Mouse (Mus musculus): ENCODE measurements around the gene Pramel1. TPM values are rescaled to one million over a fixed set of nuclear protein-coding genes. Genes with fewer than 3 reads are reported as not detected.
A peak's percentile ranks its signal among the peaks of the same experiment; 100 is the strongest.

The Pramel1 gene
- polyA plus RNA-seq, 1 experiment from 2014 or later = not detected

DNA sequence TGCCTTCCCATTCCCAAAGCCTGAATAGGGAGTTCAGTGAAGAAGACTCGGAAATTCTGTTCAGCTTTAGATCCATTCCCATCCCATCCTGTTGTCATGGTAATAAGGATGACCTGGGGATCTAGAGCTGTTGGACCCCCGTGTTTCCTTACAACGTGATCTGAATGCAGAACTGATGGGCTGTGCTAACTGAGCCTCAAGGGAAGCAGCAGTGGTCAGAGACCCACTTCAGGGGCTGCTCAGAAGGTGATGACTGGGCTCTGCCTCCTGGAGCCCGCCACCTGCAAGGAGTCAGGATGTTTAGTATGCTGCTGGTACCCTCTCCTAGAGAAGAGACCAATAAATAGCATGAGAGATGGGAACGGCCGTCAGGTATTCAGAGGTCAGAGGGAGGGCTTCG is 14.7 kb upstream of the Pramel1 start:
- peak; percentile 61 for DNase-seq
- Histone ChIP-seq H3K9me3 (ENCODE audit: control insufficient read depth, low read length) (no peaks in the 10 kb centered on the region), H3K4me3 (replicated peaks; ENCODE audit: low read depth, low read length) (no peak overlapping the region), H3K27ac (replicated peaks; ENCODE audit: low read depth, low read length) (peak overlapping the region; percentile 60), H3K9ac (replicated peaks; ENCODE audit: low read length) (peak overlapping the region; percentile 10; the same call in 1 of the 2 replicates), H3K27me3 (ENCODE audit: control insufficient read depth, insufficient read depth, low read length) (no peaks in the 10 kb centered on the region), H3K4me2 (ENCODE audit: low read length) (peak overlapping the region; percentile 36), H3K4me1 (ENCODE audit: control insufficient read depth, insufficient read depth, low read length) (peaks cover 17% of the 10 kb centered on the region), H3K36me3 (ENCODE audit: control insufficient read depth, insufficient read depth, low read length) (no peaks in the 10 kb centered on the region)
- peak; percentile 21; the same call in 1 of the 2 replicates for ATAC-seq (ENCODE audit: low FRiP score, low TSS enrichment)
- 17% methylated on average over 7 of the region's 7 CpGs for WGBS

- 12% methylated on average over 15 of the region's 15 CpGs for WGBS
- Histone ChIP-seq H3K4me2 (ENCODE audit: low read length) (peak overlapping the region; percentile 36), H3K9me3 (ENCODE audit: control insufficient read depth, low read length) (no peaks in the 10 kb centered on the region), H3K4me3 (replicated peaks; ENCODE audit: low read depth, low read length) (no peak overlapping the region), H3K36me3 (ENCODE audit: control insufficient read depth, insufficient read depth, low read length) (no peaks in the 10 kb centered on the region), H3K9ac (replicated peaks; ENCODE audit: low read length) (peak overlapping the region; percentile 10; the same call in 1 of the 2 replicates), H3K27ac (replicated peaks; ENCODE audit: low read depth, low read length) (peak overlapping the region; percentile 60), H3K27me3 (ENCODE audit: control insufficient read depth, insufficient read depth, low read length) (no peaks in the 10 kb centered on the region), H3K4me1 (ENCODE audit: control insufficient read depth, insufficient read depth, low read length) (peaks cover 17% of the 10 kb centered on the region)
- DNase-seq (peak; percentile 58), ATAC-seq (ENCODE audit: low FRiP score, low TSS enrichment) (peak; percentile 41)
Measured at GRCm38 (mm10) chr4:143379931-143380715, 14.1 kb upstream of the Pramel1 start.

DNA sequence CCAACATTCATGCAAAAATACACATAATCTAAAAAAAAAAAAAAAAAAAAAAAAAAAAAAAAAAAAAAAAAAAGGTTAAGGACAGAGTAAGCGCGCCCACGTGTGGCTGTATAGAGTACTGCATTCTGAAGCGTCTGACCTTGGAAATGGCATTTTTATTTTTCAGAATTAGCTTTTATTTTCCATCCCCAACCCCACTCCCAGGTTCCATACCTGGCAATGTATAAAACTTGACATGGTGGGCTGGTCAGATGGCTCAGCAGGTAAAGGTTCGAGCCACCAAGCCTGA is 13.6 kb upstream of the Pramel1 start:
- WGBS = 3% methylated on average over 5 of the region's 5 CpGs
- H3K27ac ChIP-seq (replicated peaks; ENCODE audit: low read depth, low read length) = no peak overlapping the region
- H3K4me2 ChIP-seq (ENCODE audit: low read length) = no peak overlapping the region
- DNase-seq = peak; percentile 82
- H3K9ac ChIP-seq (replicated peaks; ENCODE audit: low read length) = no peak overlapping the region
- H3K27me3 ChIP-seq (ENCODE audit: control insufficient read depth, insufficient read depth, low read length) = no peaks in the 10 kb centered on the region
- ATAC-seq (ENCODE audit: low FRiP score, low TSS enrichment) = no peak
- H3K9me3 ChIP-seq (ENCODE audit: control insufficient read depth, low read length) = no peaks in the 10 kb centered on the region
- no peaks in the 10 kb centered on the region for H3K36me3 ChIP-seq (ENCODE audit: control insufficient read depth, insufficient read depth, low read length)
- peaks cover 17% of the 10 kb centered on the region for H3K4me1 ChIP-seq (ENCODE audit: control insufficient read depth, insufficient read depth, low read length)
- no peak overlapping the region for H3K4me3 ChIP-seq (replicated peaks; ENCODE audit: low read depth, low read length)

- no peak for ATAC-seq (ENCODE audit: low FRiP score, low TSS enrichment)
- DNase-seq = peak; percentile 24
Measured at GRCm38 (mm10) chr4:143382163-143382562, 12.1 kb upstream of the Pramel1 start.

DNA sequence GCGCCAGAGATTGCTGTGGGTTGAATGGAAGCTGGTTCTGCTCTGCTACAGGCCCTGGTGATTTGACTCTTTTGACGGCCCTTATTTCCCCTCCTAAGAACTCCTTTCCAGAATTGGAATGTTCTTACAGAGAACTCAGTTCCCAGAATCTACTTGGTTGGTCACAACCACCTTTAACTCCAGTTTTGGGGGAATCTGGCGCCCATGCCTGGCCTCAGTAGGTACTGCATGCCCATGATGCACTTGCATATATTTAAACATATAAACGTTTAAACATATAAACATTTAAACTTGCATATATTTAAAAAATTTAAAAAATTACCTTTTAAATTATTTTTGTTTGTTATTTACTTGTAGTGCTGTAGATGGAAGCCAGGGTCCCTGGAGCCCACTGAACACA is 10.6 kb upstream of the Pramel1 start:
- WGBS = 43% methylated on average over 4 of the region's 4 CpGs
- ATAC-seq (ENCODE audit: low FRiP score, low TSS enrichment) = no peak
- H3K4me3 ChIP-seq (replicated peaks; ENCODE audit: low read depth, low read length) = no peak overlapping the region

More at GRCm38 (mm10) chr4:143382163-143382562, 12.1 kb upstream of the Pramel1 start:
- Histone ChIP-seq H3K4me2 (ENCODE audit: low read length) (no peak overlapping the region), H3K9me3 (ENCODE audit: control insufficient read depth, low read length) (no peaks in the 10 kb centered on the region), H3K4me1 (ENCODE audit: control insufficient read depth, insufficient read depth, low read length) (peaks cover 17% of the 10 kb centered on the region), H3K9ac (replicated peaks; ENCODE audit: low read length) (no peak overlapping the region), H3K36me3 (ENCODE audit: control insufficient read depth, insufficient read depth, low read length) (no peaks in the 10 kb centered on the region), H3K4me3 (replicated peaks; ENCODE audit: low read depth, low read length) (no peak overlapping the region), H3K27me3 (ENCODE audit: control insufficient read depth, insufficient read depth, low read length) (no peaks in the 10 kb centered on the region), H3K27ac (replicated peaks; ENCODE audit: low read depth, low read length) (no peak overlapping the region)
- WGBS = 46% methylated on average over 3 of the region's 3 CpGs

DNA sequence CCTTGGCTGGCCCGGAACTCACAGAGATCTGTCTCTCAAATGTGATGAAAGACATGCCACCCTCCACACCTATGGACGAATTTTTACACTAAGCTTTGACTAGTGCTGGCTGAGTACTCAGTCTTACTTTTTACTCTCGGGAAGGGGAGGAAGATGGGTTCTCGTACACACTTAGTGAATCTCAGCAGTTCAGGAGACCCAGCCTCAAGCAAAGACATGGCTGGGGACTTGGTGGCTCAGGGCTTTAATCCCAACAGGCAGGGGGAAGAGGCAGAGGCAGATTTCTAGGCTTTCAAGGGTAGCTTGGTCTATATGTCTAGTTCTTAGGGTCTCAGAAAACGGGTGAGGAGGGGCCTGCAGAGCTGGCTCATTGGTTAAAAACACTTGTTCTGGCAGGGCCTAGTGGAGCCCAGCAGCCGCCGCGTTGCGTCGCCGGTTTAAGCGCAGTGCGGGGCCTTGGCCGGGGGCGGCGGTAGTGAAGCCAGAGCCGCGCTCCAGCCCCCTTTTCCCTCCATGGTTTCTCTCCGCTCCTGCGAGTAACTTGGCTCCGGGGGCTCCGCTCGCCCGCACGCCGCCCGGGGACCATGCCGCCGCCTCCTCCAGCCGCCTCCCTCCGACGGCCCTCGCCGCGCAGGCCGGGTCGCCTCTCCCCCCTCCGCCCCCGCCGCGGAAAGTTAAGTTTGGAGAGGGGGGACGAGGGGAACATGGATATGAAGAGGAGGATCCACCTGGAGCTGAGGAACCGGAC is 5.1 kb upstream of the Pramel1 start:
- Histone ChIP-seq H3K27ac (replicated peaks; ENCODE audit: low read depth, low read length) (no peak overlapping the region), H3K27me3 (ENCODE audit: control insufficient read depth, insufficient read depth, low read length) (no peaks in the 10 kb centered on the region), H3K9me3 (ENCODE audit: control insufficient read depth, low read length) (peaks cover 3% of the 10 kb centered on the region; the same call in 1 of the 2 replicates), H3K9ac (replicated peaks; ENCODE audit: low read length) (no peak overlapping the region), H3K4me3 (replicated peaks; ENCODE audit: low read depth, low read length) (peak overlapping the region; percentile 30), H3K4me1 (ENCODE audit: control insufficient read depth, insufficient read depth, low read length) (no peaks in the 10 kb centered on the region), H3K36me3 (ENCODE audit: control insufficient read depth, insufficient read depth, low read length) (no peaks in the 10 kb centered on the region), H3K4me2 (ENCODE audit: low read length) (peak overlapping the region; percentile 51)
- ATAC-seq (ENCODE audit: low FRiP score, low TSS enrichment) (peak; percentile 79; the same call in 1 of the 2 replicates), DNase-seq (peak; percentile 81)
- WGBS = 7% methylated on average over 37 of the region's 43 CpGs

More for the DNA sequence above, 10.6 kb upstream of the Pramel1 start:
- no peak overlapping the region for H3K9ac ChIP-seq (replicated peaks; ENCODE audit: low read length)
- H3K36me3 ChIP-seq (ENCODE audit: control insufficient read depth, insufficient read depth, low read length) = no peaks in the 10 kb centered on the region
- H3K27ac ChIP-seq (replicated peaks; ENCODE audit: low read depth, low read length) = no peak overlapping the region
- H3K4me2 ChIP-seq (ENCODE audit: low read length) = no peak overlapping the region
- no peaks in the 10 kb centered on the region for H3K27me3 ChIP-seq (ENCODE audit: control insufficient read depth, insufficient read depth, low read length)
- H3K9me3 ChIP-seq (ENCODE audit: control insufficient read depth, low read length) = no peaks in the 10 kb centered on the region
- H3K4me1 ChIP-seq (ENCODE audit: control insufficient read depth, insufficient read depth, low read length) = peaks cover 17% of the 10 kb centered on the region
- DNase-seq = peak; percentile 45

DNA sequence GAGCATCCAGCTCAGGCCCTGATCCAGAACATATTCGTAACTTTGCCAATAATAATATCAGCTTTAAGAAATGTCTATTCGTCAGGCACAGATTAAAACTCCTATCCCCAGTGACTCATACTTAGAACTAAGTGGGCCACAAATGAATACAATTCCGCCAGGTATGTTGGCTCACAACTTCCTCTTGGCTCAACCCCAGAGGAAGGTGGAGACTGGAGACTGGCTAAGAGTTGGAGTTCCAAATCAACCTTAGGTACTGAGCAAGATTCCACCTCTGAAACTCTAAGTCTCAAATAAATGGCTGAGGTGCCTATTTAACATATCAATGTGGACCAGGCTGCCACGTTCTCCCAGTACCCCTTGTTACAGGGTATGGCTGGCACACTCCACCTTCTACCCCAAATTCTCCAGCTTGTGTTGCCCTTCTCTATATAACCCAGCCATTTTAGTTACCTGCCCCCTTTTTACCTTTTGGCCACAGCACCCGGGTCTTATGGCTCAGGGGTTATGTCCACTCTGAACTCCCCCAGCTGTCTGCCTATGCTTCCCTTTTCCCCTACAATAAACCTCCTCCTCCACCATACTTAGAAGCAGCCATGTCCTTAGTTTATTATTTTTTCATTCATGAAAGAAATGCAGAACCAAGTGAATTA is 17.5 kb downstream of the Pramel1 start:
- 72% methylated on average over 5 of the region's 5 CpGs for WGBS
- DNase-seq (peak; percentile 11), ATAC-seq (ENCODE audit: low FRiP score, low TSS enrichment) (peak; percentile 41; the same call in 1 of the 2 replicates)
- peaks cover 4% of the 10 kb centered on the region; the same call in 1 of the 2 replicates for H3K4me1 ChIP-seq (ENCODE audit: control insufficient read depth, insufficient read depth, low read length)
- peaks cover 6% of the 10 kb centered on the region; the same call in 1 of the 2 replicates for H3K9me3 ChIP-seq (ENCODE audit: control insufficient read depth, low read length)
- H3K27me3 ChIP-seq (ENCODE audit: control insufficient read depth, insufficient read depth, low read length) = no peaks in the 10 kb centered on the region
- peak overlapping the region; percentile 54 for H3K4me3 ChIP-seq (replicated peaks; ENCODE audit: low read depth, low read length)
- peak overlapping the region; percentile 58 for H3K4me2 ChIP-seq (ENCODE audit: low read length)
- peaks cover 24% of the 10 kb centered on the region for H3K36me3 ChIP-seq (ENCODE audit: control insufficient read depth, insufficient read depth, low read length)
- peak overlapping the region; percentile 49 for H3K9ac ChIP-seq (replicated peaks; ENCODE audit: low read length)
- H3K27ac ChIP-seq (replicated peaks; ENCODE audit: low read depth, low read length) = peak overlapping the region; percentile 89

DNA sequence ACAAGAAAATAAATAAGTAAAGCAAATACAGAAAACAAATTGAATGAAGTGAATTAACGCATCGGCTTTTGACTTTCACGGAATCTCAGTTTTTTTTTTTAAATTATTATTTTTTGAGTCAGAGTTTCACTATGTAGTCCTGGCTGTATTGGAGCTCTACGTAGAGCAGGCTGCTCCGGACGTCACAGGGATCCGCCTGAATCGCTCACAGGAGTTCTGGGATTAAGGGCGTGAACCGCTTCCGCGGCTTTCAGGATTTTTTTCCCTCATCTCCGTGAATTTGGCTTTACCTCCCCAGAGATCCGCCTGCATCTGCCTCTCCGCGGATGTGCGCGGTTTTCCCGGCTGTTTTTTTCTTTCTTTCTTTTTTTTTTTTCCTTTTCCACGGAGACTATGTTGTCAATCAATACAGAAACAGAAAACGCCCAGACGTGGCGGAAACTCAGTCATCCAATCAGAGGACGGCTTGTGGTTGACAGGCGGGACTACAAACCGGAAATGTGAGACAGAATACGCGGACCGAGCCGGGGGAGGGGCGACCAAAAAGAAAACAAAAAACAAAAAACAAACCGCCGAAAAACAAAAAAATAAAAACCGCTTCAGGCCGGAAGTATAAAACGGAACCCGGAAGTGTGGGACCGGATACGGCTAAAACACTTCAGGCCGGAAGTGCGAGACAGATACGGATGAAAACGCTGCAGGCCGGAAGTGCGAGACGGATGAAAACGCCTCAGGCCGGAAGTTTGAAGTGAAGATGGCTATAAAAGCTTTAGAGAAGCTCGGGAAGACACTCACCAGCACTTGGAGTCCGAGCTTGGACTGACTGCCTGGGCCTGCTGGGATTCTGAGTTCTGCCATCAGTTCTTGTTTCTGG is 18.2 kb downstream of the Pramel1 start, which contains the start of gene Pramef8:
TSS of gene Pramef8 (plus strand) at position 208 of the 874 bp plus-strand sequence.
- DNase-seq (peak; percentile 96), ATAC-seq (ENCODE audit: low FRiP score, low TSS enrichment) (peak; percentile 93)
- Histone ChIP-seq H3K9me3 (ENCODE audit: control insufficient read depth, low read length) (peaks cover 6% of the 10 kb centered on the region; the same call in 1 of the 2 replicates), H3K27me3 (ENCODE audit: control insufficient read depth, insufficient read depth, low read length) (no peaks in the 10 kb centered on the region), H3K9ac (replicated peaks; ENCODE audit: low read length) (peak within 1 kb of the TSS; percentile 49), H3K27ac (replicated peaks; ENCODE audit: low read depth, low read length) (peak within 1 kb of the TSS; percentile 89), H3K36me3 (ENCODE audit: control insufficient read depth, insufficient read depth, low read length) (peaks cover 31% of the 10 kb centered on the region), H3K4me2 (ENCODE audit: low read length) (peak within 1 kb of the TSS; percentile 59), H3K4me1 (ENCODE audit: control insufficient read depth, insufficient read depth, low read length) (peaks cover 4% of the 10 kb centered on the region; the same call in 1 of the 2 replicates), H3K4me3 (replicated peaks; ENCODE audit: low read depth, low read length) (peak within 1 kb of the TSS; percentile 54)
- under 1% methylated on average over 50 of the region's 50 CpGs for WGBS
